Mouse (Mus musculus) thymus, postnatal 0 days (tissue): ENCODE measurements around the gene Defb18. TPM values are rescaled to one million over a fixed set of nuclear protein-coding genes. Genes with fewer than 3 reads are reported as not detected.
"Not testable (repeated sequence)": the region's sequence is repeated elsewhere in the genome, so short reads cannot be mapped to it uniquely, and the experiment has no call there.

ENCODE experiments used
- DNase-seq: peaks from one replicate; pipeline ENCODE4 v3.0.0-alpha.2; 2015; ENCODE audit warnings: low spot score
- polyA plus RNA-seq: library from polyadenylated mRNA; unstranded; fragments of >200 nt; fragmentation: Nextera tagmentation; extraction: Ambion mirVana; gene quantifications from 2 replicates; pipeline ENCODE4 v1.2.1, GENCODE M21; 2015

The Defb18 gene
- not detected in 2 replicates for polyA plus RNA-seq

DNA sequence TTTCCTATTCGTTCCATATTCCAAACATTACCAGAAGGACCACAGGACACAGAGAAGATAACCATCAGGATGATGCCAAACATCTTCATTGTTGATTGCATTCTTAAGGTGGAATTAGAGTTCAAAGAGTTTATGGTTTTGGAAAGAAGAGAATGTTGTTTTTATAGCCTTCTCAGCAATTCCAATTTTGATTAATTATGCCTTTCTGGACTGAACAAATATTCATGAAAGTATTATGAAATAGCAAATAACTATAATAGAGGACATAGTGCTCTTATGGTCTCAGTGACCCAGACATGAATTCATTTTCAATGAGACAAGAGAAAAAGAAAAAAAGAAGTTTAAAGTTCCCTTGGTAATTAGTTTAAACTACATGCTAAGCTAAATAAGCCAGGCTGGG is at the start of gene Defb18:
Defb18 (minus strand) TSS at position 101 of the 400 bp plus-strand sequence.
- DNase-seq: no peak

DNA sequence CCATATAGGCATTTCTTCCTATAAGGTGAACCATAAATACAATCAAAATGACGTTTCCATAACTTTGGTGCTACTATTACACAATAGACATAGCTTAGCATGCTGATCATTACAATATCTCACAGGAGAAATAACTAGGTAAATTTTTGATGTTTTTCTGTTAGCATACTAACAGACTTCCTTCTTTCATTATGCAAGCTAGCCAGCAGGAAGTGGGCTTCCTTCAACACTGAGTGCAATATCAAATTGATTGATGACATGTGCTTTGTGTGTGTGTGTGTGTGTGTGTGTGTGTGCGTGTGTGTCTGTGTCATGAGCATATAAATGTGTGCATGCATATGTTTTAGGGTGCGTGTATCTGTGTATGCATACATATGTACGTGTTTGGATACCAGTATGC is 33.9 kb upstream of the Defb18 start:
- DNase-seq: no peak

DNA sequence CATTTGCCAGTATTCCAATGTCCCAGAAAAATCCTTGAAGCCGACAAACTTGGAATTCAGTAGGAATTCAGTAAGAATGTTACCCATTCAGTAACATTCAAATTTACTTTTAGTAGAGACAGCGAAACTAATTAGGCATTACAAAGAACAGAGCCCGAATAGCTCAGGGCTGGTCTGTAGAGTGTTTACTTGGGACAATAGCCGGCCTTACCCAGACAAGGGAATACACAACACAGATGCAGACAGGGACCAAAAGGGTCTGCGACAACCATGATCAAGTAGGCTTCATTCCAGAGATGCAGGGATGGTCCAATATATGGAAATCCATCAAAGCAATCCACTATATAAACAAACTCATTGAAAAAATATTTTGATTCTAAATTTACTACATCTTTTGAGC is 31.6 kb upstream of the Defb18 start:
- no peak for DNase-seq

DNA sequence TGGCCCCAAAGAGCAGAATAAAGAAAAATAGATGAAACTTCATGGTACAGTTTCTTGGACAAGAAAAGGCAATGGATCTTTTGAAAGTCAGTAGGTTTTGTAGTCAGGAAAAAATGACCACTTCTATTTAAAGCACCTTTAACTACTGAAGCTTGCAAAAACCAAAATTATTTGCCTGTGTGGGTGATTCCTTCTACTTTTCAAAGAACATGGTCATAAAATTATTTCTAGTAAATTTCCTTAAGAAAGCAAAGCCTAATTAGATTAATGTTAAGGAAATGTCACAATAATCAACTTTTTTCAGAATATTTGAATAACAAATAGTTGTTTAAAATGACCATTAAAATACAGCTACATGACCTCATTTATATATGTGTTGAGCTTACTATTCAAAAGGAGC is 27.8 kb upstream of the Defb18 start, which contains the start of gene Defb41:
Defb41 (minus strand) TSS at position 101 of the 400 bp plus-strand sequence.
- DNase-seq: no peak

DNA sequence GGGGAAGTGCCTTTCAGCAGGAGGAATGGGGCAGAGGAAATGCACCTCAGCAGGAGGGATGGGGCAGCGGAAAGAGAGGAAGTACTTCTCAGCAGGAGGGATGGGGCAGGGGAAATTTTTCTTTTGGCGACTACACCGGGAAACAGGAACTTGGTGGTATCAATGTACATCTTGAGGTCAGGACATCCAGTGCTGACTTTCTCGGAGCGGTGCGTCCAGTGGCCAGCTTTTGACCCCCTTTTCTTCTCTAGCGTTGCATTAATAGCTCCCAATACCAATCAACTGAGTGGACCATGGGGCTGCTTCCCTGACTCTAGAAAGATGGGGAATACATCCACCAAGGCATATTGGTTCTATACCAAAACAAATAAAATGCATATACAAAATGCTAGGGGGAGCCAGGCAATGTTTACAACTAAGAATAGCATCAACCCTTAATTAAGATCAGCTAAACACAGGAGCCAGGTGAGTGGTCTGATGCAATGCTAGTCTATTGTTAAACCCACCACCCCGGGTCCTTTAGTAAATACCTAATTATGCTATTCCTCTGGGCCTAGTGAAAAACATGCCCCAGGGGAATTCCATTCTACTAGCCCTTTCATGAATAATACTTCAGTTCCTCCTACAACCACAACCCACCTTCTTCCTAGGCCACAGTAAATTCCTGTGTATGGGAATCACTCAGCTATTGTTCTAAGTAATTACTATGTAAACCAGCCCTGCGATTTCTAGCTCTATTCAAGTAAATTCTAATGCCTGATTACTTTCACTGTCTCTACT is 8.7 kb upstream of the Defb18 start:
- DNase-seq: not testable (repeated sequence)

DNA sequence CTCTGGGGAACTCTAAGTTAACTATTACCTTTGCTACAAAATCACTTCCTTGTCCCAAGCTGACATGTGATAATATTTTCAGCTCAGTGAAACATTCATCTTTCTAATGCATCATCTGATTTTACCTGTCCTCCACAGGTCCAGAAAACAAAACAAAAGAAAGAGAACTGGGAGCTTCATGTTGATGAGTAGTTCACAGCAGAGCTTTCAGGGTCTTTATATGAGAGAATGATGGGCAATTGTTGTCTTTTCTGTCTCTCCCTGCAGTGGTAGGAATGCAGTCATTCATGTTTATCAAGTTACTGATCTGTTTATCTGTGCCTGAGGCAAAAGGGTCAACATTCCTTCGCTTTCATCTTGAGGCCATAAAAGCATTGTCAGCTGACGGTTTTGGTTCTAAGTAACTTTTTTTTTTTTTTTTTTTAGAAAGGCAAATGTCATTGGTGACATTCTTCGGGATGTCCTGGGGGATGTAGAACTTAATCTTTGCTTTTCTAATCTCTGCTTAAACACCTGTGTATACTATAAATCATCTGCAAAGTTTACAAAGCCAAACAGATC is 13.8 kb downstream of the Defb18 start:
- no peak for DNase-seq

DNA sequence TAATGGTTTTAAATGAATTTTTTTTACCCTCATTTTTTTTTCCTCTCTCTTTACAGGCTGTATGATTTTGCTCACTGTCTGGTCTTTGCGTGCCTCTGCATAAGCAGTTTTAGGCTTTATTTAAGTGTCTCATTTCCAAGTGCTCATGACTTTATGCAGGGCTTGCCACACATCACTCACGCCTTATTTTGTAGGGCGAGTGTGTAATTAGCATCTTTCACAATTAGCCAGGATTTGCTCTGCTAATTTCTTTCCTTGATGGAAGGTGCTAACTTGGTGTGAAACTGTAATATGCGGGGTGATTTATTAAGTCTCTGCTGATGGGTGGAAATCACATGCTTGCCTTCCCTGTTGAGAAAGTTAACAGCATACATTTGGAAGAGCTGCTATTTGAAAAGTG is 45.5 kb downstream of the Defb18 start:
- no peak for DNase-seq

DNA sequence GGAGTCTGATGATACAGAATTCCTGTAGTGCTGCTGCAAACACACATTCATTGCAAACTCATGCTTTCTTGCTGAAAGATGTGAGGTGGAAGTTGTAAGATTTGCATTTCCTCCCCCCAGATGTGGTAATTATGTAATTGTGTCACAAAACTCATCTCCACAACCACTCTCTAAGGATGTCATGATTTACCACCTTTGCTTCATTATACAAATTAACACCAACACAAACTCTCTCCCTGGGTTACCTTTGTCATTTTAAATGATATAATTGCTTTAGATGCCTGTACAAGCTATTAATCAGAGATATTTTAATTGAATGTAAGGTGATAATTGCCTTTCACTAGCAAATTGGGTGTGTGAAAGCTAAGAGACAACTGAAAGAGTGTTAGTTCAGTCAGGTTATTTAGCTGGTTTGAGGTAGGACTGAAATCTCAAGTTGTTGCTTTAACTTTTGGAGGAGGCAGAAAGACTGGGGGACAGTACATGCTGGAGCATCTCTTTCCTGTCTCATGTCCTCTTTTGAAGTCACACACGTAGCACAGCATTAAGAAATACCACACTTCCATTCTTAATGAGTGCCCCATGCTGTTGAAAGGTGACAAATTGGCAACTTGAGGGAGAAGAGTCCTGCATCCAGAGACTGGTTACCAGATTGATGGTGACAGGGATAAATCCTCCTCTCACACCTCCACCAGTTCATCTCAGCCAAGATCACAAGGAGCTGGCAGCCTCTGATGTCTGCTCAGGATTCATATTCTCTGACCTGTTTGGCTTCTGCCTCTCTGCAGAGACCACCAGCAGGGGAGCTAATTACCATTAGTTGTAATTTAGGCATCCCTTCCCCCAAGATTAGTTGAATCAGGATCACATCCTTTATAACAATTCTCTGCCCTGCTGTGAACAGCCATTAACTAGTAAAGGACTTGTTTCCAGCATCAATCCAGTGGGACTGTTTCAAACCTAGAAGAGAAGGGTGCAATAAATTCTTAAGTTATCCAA is 46.2 kb downstream of the Defb18 start:
- no peak for DNase-seq

Other genes starting within 250 kb of the Defb18 start
- gene Crisp4, start 91.5 kb downstream of the Defb18 start, polyA plus RNA-seq: not detected in 2 replicates
- gene Defb41, start 27.7 kb upstream of the Defb18 start, polyA plus RNA-seq: not detected in 2 replicates